Mouse (Mus musculus): ENCODE data around the gene Bend3. TPM values are rescaled to one million over a fixed set of nuclear protein-coding genes. Genes with fewer than 3 reads are reported as not detected.
"Not testable (repeated sequence)": the region's sequence is repeated elsewhere in the genome, so short reads cannot be mapped to it uniquely, and the experiment has no call there.

Gene Bend3
- polyA plus RNA-seq, 1 experiment from 2014 or later = 3.2 TPM

GRCm38 (mm10) chr10:43507051-43507450, 28.4 kb downstream of the Bend3 start:
- WGBS = 61% methylated on average over 4 of the region's 4 CpGs
- no peak overlapping the region for H3K27ac ChIP-seq (ENCODE audit: low read depth, low read length)
- H3K9ac ChIP-seq (ENCODE audit: low read length) = no peak overlapping the region
- H3K4me3 ChIP-seq (ENCODE audit: low read depth, low read length) = no peak overlapping the region
- no peaks in the 10 kb centered on the region for H3K9me3 ChIP-seq (replicated peaks; ENCODE audit: control insufficient read depth, low read length)
- no peak for DNase-seq (ENCODE audit: low spot score)
- no peaks in the 10 kb centered on the region for H3K4me1 ChIP-seq (ENCODE audit: control insufficient read depth, insufficient read depth, low read length)
- H3K4me2 ChIP-seq (ENCODE audit: low read length) = no peak overlapping the region
- ATAC-seq = no peak
- peaks cover 40% of the 10 kb centered on the region for H3K36me3 ChIP-seq (ENCODE audit: control insufficient read depth, insufficient read depth, low read length)
- H3K27me3 ChIP-seq (replicated peaks; ENCODE audit: control insufficient read depth, insufficient read depth, low read length) = no peaks in the 10 kb centered on the region

- Histone ChIP-seq H3K27ac (ENCODE audit: low read depth, low read length) (no peak overlapping the region), H3K9ac (ENCODE audit: low read length) (no peak overlapping the region), H3K27me3 (replicated peaks; ENCODE audit: control insufficient read depth, insufficient read depth, low read length) (no peaks in the 10 kb centered on the region), H3K4me1 (ENCODE audit: control insufficient read depth, insufficient read depth, low read length) (no peaks in the 10 kb centered on the region), H3K9me3 (replicated peaks; ENCODE audit: control insufficient read depth, low read length) (no peaks in the 10 kb centered on the region), H3K4me3 (ENCODE audit: low read depth, low read length) (no peak overlapping the region), H3K4me2 (ENCODE audit: low read length) (no peak overlapping the region), H3K36me3 (ENCODE audit: control insufficient read depth, insufficient read depth, low read length) (peaks cover 46% of the 10 kb centered on the region)
- no peak for ATAC-seq
- 94% methylated on average over 7 of the region's 7 CpGs for WGBS
- no peak for DNase-seq (ENCODE audit: low spot score)
Measured at GRCm38 (mm10) chr10:43509228-43509627, 30.6 kb downstream of the Bend3 start.

GRCm38 (mm10) chr10:43512976-43513375, 34.3 kb downstream of the Bend3 start:
- Histone ChIP-seq H3K9ac (ENCODE audit: low read length) (no peak overlapping the region), H3K4me2 (ENCODE audit: low read length) (no peak overlapping the region), H3K9me3 (replicated peaks; ENCODE audit: control insufficient read depth, low read length) (no peaks in the 10 kb centered on the region), H3K36me3 (ENCODE audit: control insufficient read depth, insufficient read depth, low read length) (peaks cover 42% of the 10 kb centered on the region), H3K27ac (ENCODE audit: low read depth, low read length) (no peak overlapping the region), H3K4me3 (ENCODE audit: low read depth, low read length) (no peak overlapping the region), H3K27me3 (replicated peaks; ENCODE audit: control insufficient read depth, insufficient read depth, low read length) (no peaks in the 10 kb centered on the region), H3K4me1 (ENCODE audit: control insufficient read depth, insufficient read depth, low read length) (no peaks in the 10 kb centered on the region)
- 96% methylated on average over 10 of the region's 10 CpGs for WGBS
- ATAC-seq (no peak), DNase-seq (ENCODE audit: low spot score) (no peak)

- Histone ChIP-seq H3K4me2 (ENCODE audit: low read length) (no peak overlapping the region), H3K27me3 (replicated peaks; ENCODE audit: control insufficient read depth, insufficient read depth, low read length) (no peaks in the 10 kb centered on the region), H3K4me1 (ENCODE audit: control insufficient read depth, insufficient read depth, low read length) (no peaks in the 10 kb centered on the region), H3K27ac (ENCODE audit: low read depth, low read length) (no peak overlapping the region), H3K36me3 (ENCODE audit: control insufficient read depth, insufficient read depth, low read length) (peaks cover 13% of the 10 kb centered on the region), H3K4me3 (ENCODE audit: low read depth, low read length) (no peak overlapping the region), H3K9ac (ENCODE audit: low read length) (no peak overlapping the region), H3K9me3 (replicated peaks; ENCODE audit: control insufficient read depth, low read length) (no peaks in the 10 kb centered on the region)
- ATAC-seq (no peak), DNase-seq (ENCODE audit: low spot score) (no peak)
- 74% methylated on average over 6 of the region's 6 CpGs for WGBS
Measured at GRCm38 (mm10) chr10:43516992-43517660, 38.5 kb downstream of the Bend3 start.

GRCm38 (mm10) chr10:43517836-43518235, 39.2 kb downstream of the Bend3 start:
- no peak for DNase-seq (ENCODE audit: low spot score)
- Histone ChIP-seq H3K9ac (ENCODE audit: low read length) (no peak overlapping the region), H3K9me3 (replicated peaks; ENCODE audit: control insufficient read depth, low read length) (no peaks in the 10 kb centered on the region), H3K27ac (ENCODE audit: low read depth, low read length) (no peak overlapping the region), H3K4me1 (ENCODE audit: control insufficient read depth, insufficient read depth, low read length) (no peaks in the 10 kb centered on the region), H3K27me3 (replicated peaks; ENCODE audit: control insufficient read depth, insufficient read depth, low read length) (no peaks in the 10 kb centered on the region), H3K4me2 (ENCODE audit: low read length) (no peak overlapping the region), H3K4me3 (ENCODE audit: low read depth, low read length) (no peak overlapping the region), H3K36me3 (ENCODE audit: control insufficient read depth, insufficient read depth, low read length) (peaks cover 9% of the 10 kb centered on the region)
- 52% methylated on average over 4 of the region's 4 CpGs for WGBS
- ATAC-seq = no peak

GRCm38 (mm10) chr10:43518368-43518767, 39.7 kb downstream of the Bend3 start:
- Histone ChIP-seq H3K9ac (ENCODE audit: low read length) (no peak overlapping the region), H3K36me3 (ENCODE audit: control insufficient read depth, insufficient read depth, low read length) (0 out of 2 replicates have a peak, but pooled peaks cover 7% of the 10 kb centered on the region), H3K27me3 (replicated peaks; ENCODE audit: control insufficient read depth, insufficient read depth, low read length) (no peaks in the 10 kb centered on the region), H3K4me2 (ENCODE audit: low read length) (no peak overlapping the region), H3K4me1 (ENCODE audit: control insufficient read depth, insufficient read depth, low read length) (no peaks in the 10 kb centered on the region), H3K4me3 (ENCODE audit: low read depth, low read length) (no peak overlapping the region), H3K27ac (ENCODE audit: low read depth, low read length) (no peak overlapping the region), H3K9me3 (replicated peaks; ENCODE audit: control insufficient read depth, low read length) (no peaks in the 10 kb centered on the region)
- WGBS = 83% methylated on average over 13 of the region's 13 CpGs
- DNase-seq (ENCODE audit: low spot score) (no peak), ATAC-seq (no peak)

DNA sequence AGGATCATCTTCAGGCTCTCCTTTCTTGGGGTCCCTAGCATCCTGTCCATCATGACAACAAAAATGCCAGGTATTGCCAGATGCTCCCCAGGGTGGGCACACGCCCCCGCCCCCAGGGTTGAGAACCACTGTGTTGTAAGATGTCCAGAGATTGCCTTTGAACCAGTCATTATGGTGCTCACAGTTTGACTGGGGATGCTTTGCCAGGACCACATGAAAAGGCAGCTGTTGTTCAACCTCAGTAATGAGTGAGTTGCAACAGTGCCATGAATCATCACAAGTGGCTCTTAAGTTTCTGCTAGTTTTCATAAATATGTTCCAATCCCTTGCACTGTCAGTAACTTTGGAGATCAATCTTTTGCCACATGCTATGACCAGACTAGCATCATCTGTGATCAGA, 41.3 kb downstream of the Bend3 start:
- Histone ChIP-seq H3K4me1 (ENCODE audit: control insufficient read depth, insufficient read depth, low read length) (no peaks in the 10 kb centered on the region), H3K27ac (ENCODE audit: low read depth, low read length) (no peak overlapping the region), H3K9ac (ENCODE audit: low read length) (no peak overlapping the region), H3K4me2 (ENCODE audit: low read length) (no peak overlapping the region), H3K36me3 (ENCODE audit: control insufficient read depth, insufficient read depth, low read length) (peaks cover 2% of the 10 kb centered on the region; the same call in 1 of the 2 replicates), H3K9me3 (replicated peaks; ENCODE audit: control insufficient read depth, low read length) (no peaks in the 10 kb centered on the region), H3K4me3 (ENCODE audit: low read depth, low read length) (no peak overlapping the region), H3K27me3 (replicated peaks; ENCODE audit: control insufficient read depth, insufficient read depth, low read length) (no peaks in the 10 kb centered on the region)
- ATAC-seq = no peak
- DNase-seq (ENCODE audit: low spot score) = no peak
- WGBS = 95% methylated on average over 2 of the region's 2 CpGs

GRCm38 (mm10) chr10:43523931-43524330, 45.3 kb downstream of the Bend3 start, which contains the start of gene Gm9803:
TSS of gene Gm9803 (plus strand) at chr10:43524084.
- not testable (repeated sequence) for H3K9me3 ChIP-seq (replicated peaks; ENCODE audit: control insufficient read depth, low read length); H3K4me1 ChIP-seq (ENCODE audit: control insufficient read depth, insufficient read depth, low read length); H3K4me2 ChIP-seq (ENCODE audit: low read length); H3K27me3 ChIP-seq (replicated peaks; ENCODE audit: control insufficient read depth, insufficient read depth, low read length); H3K4me3 ChIP-seq (ENCODE audit: low read depth, low read length); H3K27ac ChIP-seq (ENCODE audit: low read depth, low read length); H3K9ac ChIP-seq (ENCODE audit: low read length); DNase-seq (ENCODE audit: low spot score); ATAC-seq
- 93% methylated on average over 10 of the region's 10 CpGs for WGBS
- H3K36me3 ChIP-seq (ENCODE audit: control insufficient read depth, insufficient read depth, low read length) = peaks cover 28% of the 10 kb centered on the region

All from forebrain, embryonic 14.5 days (tissue).